Mouse (Mus musculus): Measurements from ENCODE around the gene Mrc2.
A peak's percentile ranks its signal among the peaks of the same experiment; 100 is the strongest.

The Mrc2 gene

GRCm38 (mm10) chr11:105311291-105311975 is 19.0 kb downstream of the Mrc2 start:
- DNase-seq, result peak; percentile 82

DNA sequence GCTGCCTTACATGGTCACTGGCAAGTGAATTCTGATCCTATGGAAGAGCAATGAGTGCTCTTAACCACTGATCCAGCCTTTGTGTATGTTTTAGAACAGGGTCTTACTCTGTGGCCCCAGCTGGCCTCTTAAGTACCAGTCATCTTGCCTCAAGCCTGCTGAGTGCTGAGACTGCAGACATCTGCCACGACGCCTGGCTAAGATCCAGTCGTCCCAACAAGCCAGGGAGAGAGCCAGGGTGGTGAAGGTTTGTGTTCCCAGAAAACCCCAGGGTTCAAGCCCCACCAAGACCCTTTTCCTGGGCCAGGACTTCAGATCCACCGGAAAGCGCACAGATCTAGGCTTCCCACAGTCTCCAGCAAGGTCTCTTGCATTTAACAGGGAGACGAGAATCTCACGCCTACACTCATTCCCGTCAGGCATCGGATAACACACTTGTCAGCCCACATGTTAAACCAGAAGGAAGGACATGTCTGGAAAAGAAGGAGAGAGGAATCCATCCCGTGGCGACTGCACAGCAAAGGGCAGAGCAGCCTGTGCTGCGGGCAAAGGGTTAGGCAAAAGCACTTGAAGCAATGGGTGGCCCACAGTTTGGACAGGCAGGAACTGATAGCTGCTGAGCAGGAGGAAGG is 20.0 kb downstream of the Mrc2 start:
- peak; percentile 57 for DNase-seq

DNA sequence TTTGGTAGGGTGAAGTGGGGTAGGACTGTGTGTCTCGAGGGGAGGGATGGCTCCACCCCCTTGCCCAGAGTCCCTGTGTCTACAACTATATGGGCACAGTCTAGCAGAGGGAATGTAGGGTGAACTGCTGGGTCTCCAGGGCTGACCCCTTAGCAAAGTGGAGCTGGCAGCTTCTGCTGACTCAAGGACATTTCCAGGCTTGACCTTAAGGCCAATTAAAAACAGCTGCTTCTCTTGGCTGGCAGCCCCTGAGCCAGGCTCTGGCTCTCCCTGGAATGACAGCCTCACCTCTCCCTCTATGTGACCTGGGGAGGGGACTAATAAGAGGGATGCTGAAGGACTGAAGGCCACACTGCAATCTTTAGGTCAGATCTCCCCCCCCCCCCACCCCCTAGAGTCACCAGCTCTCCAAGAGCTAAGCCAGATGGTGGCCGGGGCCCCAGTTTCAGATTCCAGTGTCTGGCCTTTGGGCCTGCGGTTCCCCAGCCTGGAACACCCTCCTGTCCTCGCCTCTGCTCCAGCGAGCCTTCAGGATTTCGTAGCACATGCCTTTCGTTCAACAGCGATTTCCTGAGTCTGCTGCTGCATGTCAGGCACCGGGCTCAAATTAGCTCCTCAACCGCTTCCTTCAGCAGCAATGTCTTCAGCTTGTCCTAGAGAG is 20.7 kb downstream of the Mrc2 start:
- DNase-seq, result peak; percentile 78

- no peak for DNase-seq
Measured at GRCm38 (mm10) chr11:105313633-105314014, 21.2 kb downstream of the Mrc2 start.

- peak; percentile 50 for DNase-seq
Measured at GRCm38 (mm10) chr11:105315296-105315695, 22.9 kb downstream of the Mrc2 start.

GRCm38 (mm10) chr11:105316121-105316520 is 23.7 kb downstream of the Mrc2 start:
- DNase-seq, result no peak

GRCm38 (mm10) chr11:105317769-105318168 is 25.3 kb downstream of the Mrc2 start:
- DNase-seq, result no peak

- DNase-seq, result no peak
Measured at GRCm38 (mm10) chr11:105321090-105321489, 28.6 kb downstream of the Mrc2 start.

DNA sequence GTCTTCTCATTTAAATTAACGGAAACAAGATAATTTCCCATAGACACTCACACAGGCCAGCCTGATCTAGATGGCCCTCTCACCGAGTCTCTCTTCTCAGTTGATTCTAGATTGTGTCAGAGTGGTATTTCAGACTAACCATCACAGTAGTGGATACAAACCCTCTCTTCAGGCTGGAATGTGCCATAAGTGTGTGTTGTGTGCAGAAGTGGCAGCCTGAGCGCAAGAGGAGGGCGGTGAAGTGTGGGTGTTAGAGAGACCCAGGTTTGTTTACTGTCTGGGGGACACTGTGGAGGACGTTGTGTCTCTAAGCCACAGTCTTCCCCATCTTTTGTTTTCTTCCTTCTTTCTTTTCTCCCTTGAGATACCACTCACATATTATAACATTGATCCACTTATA is 31.1 kb downstream of the Mrc2 start:
- DNase-seq, result no peak

DNA sequence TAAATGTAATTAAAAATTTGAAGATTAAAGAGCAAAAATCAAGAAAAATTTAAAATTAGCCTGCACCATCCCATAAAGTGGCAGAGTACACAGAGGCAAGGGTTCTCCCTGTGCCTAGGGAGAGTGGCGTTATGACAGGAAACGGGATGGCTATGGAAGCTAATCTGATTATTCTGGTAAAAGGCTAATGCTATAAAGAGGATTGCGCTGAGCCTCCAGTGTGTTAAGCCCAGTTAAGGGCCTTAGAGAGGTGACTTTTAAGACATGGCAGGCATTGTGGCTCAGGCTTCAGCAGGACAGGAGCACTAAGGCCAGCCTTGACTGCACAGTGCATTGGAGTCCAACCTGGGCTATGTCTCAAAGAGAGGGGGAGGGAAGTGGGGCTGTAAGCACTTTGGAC is 34.7 kb downstream of the Mrc2 start:
- no peak for DNase-seq

DNA sequence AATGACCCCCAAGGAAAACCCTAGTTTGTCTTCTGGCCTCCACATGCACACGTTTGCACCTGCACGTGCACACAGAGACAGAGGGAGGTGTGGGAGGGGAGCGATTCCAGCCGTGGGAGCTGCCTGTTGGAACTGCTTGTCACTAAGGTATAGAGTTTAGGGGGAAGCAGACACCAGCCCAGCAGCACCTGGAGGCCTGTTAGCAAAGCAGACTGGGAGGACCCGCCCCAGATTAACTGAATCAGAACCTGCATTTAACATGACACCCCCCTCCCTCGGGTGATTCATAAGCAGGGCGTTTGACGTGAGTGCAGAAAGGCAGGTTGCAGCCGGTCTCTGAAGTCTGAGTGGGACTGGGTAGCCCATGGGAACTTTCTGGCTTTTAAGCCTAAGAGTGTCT is 37.5 kb downstream of the Mrc2 start:
- DNase-seq, result no peak

DNA sequence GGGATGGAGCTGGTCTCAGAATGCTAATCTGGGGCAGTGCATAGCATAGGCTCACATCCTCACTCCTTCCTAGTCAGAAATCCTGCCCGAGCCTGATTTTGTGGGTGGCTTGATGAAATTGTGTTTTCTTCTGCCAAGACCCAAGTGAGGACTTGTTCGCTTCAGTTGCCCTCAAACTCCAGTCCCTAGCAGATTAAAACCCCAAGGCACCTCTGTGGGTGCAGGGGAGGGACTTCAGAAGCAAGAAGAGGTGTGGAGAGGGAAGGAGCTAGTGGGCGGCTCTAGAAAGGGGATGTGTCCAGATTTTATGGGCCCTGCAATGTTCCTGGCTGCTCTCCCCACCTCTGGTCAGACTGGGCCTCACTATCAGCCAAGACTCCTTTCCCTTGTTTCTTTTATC is 38.7 kb downstream of the Mrc2 start:
- no peak for DNase-seq

- peak; percentile 83 for DNase-seq
Measured at GRCm38 (mm10) chr11:105331732-105332131, 39.3 kb downstream of the Mrc2 start.

- DNase-seq, result peak; percentile 83
Measured at GRCm38 (mm10) chr11:105332468-105332867, 40.0 kb downstream of the Mrc2 start.

DNA sequence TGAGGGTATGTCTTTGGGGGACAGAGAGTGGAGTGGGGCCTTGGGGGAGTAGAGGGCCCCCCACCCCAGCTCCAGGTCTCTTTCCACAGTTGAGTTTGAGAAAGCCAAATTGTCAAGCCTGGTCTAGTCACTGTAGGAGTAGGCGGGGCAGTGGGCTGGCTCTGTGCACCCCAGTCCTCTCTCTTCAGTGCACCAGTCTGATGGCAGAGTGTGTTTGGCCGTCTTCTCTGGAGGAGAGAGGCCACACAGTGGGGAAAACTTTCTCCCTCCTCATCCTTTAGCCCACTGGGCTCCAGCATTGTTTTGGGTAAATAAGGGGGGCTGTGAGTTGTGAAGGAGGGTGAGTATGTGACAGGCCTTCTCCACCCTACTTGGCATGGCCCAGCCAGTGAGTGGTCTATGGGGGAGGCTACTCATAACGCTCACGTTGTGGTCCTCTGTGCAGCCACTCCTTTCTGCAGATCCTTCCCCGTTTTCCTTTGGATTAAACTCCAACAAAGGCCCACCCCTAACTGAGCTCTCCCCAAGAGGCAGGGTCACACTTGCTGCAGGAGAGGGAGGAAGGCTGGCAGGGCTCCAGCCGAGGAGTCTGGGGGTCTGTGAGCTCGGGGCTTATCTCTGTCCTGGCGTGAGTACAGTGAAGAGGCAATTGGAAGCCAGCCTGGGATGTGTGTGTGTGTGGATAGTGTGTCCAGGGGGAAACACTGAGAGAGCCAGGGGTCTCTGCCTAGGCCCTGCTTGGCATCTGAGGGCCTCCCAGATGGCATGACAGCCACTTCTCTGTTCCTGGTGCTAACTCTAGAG is 41.6 kb downstream of the Mrc2 start:
- DNase-seq, result peak; percentile 33

GRCm38 (mm10) chr11:105338596-105339390 is 46.4 kb downstream of the Mrc2 start:
- DNase-seq, result no peak

DNA sequence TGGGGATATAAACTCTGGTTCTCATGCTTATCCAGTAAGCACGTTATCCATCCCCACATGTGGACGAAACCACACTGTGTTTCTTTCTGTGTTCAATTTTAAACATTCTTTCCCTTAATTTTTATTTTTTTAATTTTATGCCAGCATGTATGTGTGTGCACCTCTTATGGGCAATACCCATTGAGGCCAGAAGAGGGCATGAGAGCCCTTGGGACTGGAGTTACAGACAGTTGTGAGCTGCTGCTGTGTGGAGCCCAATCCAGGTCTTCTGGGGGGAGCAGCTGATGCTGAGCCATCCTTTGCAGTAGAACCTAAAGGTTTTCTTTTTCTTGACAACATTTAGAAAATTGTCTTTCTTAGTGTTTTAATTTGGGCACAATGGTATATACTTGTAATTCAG is 52.8 kb downstream of the Mrc2 start:
- DNase-seq, result peak; percentile 69

DNA sequence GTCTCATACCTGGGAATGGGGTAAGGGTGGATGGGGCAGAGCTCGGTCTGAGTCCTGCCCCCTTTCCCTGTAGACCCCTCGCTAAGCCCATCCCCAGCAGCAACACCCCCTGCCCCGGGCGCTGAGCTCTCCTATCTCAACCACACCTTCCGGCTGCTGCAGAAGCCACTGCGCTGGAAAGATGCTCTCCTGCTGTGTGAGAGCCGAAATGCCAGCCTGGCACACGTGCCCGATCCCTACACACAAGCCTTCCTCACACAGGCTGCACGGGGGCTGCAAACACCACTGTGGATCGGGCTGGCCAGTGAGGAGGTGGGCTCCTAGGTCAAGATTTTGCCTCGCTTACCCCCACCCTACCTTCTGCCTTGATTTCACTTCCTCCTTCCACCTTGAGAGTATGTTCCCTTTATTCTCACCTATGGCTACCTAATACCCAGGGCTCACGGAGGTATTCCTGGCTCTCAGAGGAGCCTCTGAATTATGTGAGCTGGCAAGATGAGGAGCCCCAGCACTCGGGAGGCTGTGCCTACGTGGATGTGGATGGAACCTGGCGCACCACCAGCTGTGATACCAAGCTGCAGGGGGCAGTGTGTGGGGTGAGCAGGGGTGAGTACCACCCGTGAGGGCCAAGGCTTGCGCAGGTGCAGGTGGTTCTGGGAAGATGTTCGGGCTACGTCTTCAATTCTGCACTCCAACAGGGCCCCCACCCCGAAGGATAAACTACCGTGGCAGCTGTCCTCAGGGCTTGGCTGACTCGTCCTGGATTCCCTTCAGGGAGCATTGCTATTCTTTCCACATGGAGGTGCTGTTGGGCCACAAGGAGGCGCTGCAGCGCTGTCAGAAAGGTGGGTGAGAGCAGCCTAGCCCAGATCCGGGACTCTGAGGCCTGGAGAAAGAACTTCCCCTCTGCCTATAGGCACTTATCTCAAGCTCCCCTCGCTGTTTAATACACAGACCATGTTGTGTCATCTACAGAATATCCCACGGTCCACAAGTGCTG is 55.0 kb downstream of the Mrc2 start:
- DNase-seq, result peak; percentile 90

GRCm38 (mm10) chr11:105348495-105348982 is 56.1 kb downstream of the Mrc2 start:
- DNase-seq, result no peak

DNA sequence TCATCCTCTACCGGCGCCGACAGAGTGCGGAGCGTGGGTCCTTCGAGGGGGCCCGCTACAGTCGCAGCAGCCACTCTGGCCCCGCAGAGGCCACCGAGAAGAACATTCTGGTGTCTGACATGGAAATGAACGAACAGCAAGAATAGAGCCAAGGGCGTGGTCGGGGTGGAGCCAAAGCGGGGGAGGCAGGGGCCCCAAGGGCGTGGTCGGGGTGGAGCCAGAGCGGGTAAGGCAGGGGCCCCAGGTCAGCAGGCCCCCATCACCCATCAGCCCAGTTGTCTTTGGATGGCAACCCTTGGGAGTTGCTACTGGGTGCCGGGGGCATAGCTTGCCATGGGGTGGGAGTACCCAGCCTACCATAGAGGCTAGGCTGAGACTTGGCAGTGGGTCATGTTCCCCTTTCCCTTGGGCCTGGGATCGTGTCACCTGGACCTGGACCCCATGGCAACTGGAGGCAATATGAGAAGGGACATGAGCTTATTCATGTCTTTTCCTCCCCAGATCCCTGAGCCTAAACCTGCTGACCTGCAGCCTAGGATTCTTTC is 57.4 kb downstream of the Mrc2 start:
- no peak for DNase-seq

DNA sequence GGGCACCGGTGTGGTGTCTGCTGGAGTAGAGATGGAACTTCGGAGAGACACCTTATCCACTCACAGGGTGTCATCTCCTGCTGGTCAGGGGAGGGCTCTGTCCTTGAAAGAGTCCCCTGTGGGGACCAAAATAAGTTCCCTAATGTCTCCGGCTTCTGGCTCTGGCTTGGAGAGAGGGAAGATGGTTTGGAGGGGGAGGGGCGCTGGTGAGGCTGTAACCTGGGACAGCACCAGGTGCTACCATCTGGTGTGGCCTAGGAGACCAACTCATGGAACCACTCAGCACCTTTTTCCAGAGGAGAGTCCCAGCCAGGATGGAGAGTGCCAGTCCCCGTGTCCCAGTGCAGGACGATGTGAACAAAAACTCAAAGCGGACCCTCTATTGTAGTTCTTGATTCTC is 58.2 kb downstream of the Mrc2 start:
- no peak for DNase-seq
